Mouse (Mus musculus): ENCODE measurements around the gene Prdx5. TPM values are rescaled to one million over a fixed set of nuclear protein-coding genes. Genes with fewer than 3 reads are reported as not detected.

The Prdx5 gene
- polyA plus RNA-seq (2014; fragmentation: Illumina TruSeq; extraction: RNeasy Lipid Tissue Mini Kit (QIAGEN cat#74804); ENCODE audit: low read depth, low replicate concordance), result 192 TPM

GRCm38 (mm10) chr19:6909507-6910289, at the start of gene Prdx5, which contains the start of gene Trmt112:
Gene Prdx5 (minus strand): TSS chr19:6910106.
Gene Trmt112 (plus strand): TSS chr19:6909698.

GRCm38 (mm10) chr19:6942249-6942691, 32.4 kb upstream of the Prdx5 start, which contains the start of gene Gpr137:
Gene Gpr137 (minus strand): TSS chr19:6942480.

GRCm38 (mm10) chr19:6941372-6942248, 31.7 kb upstream of the Prdx5 start, which contains the start of gene Bad:
Gene Bad (plus strand): TSS chr19:6941861.

GRCm38 (mm10) chr19:6934195-6934977, 24.5 kb upstream of the Prdx5 start, which contains the start of gene Kcnk4:
Gene Kcnk4 (minus strand): TSS chr19:6934515.

GRCm38 (mm10) chr19:6925307-6925573, 15.3 kb upstream of the Prdx5 start, which contains the start of gene Catsperz:
Gene Catsperz (minus strand): TSS chr19:6925380.

GRCm38 (mm10) chr19:6921647-6922567, 12.0 kb upstream of the Prdx5 start, which contains the start of gene Esrra:
Gene Esrra (minus strand): TSS chr19:6921813.

GRCm38 (mm10) chr19:6858031-6858430, 51.9 kb downstream of the Prdx5 start, which contains the start of gene Ccdc88b:
Gene Ccdc88b (minus strand): TSS chr19:6858211.

Other genes starting within 250 kb of the Prdx5 start
- gene Rps6ka4, start 69.5 kb downstream of the Prdx5 start, polyA plus RNA-seq (2014; fragmentation: Illumina TruSeq; extraction: RNeasy Lipid Tissue Mini Kit (QIAGEN cat#74804); ENCODE audit: low read depth, low replicate concordance), result not detected
- not detected for gene Ccdc88b, start 51.9 kb downstream of the Prdx5 start, polyA plus RNA-seq (2014; fragmentation: Illumina TruSeq; extraction: RNeasy Lipid Tissue Mini Kit (QIAGEN cat#74804); ENCODE audit: low read depth, low replicate concordance)
- 17.5 TPM for gene Trmt112, start 408 bp downstream of the Prdx5 start, polyA plus RNA-seq (2014; fragmentation: Illumina TruSeq; extraction: RNeasy Lipid Tissue Mini Kit (QIAGEN cat#74804); ENCODE audit: low read depth, low replicate concordance)
- gene Esrra, start 11.7 kb upstream of the Prdx5 start, polyA plus RNA-seq (2014; fragmentation: Illumina TruSeq; extraction: RNeasy Lipid Tissue Mini Kit (QIAGEN cat#74804); ENCODE audit: low read depth, low replicate concordance), result 2.4 TPM
- not detected for gene Catsperz, start 15.3 kb upstream of the Prdx5 start, polyA plus RNA-seq (2014; fragmentation: Illumina TruSeq; extraction: RNeasy Lipid Tissue Mini Kit (QIAGEN cat#74804); ENCODE audit: low read depth, low replicate concordance)
- not detected for gene Kcnk4, start 24.4 kb upstream of the Prdx5 start, polyA plus RNA-seq (2014; fragmentation: Illumina TruSeq; extraction: RNeasy Lipid Tissue Mini Kit (QIAGEN cat#74804); ENCODE audit: low read depth, low replicate concordance)
- 1.1 TPM for gene Bad, start 31.8 kb upstream of the Prdx5 start, polyA plus RNA-seq (2014; fragmentation: Illumina TruSeq; extraction: RNeasy Lipid Tissue Mini Kit (QIAGEN cat#74804); ENCODE audit: low read depth, low replicate concordance)
- not detected for gene Gpr137, start 32.4 kb upstream of the Prdx5 start, polyA plus RNA-seq (2014; fragmentation: Illumina TruSeq; extraction: RNeasy Lipid Tissue Mini Kit (QIAGEN cat#74804); ENCODE audit: low read depth, low replicate concordance)
- 4.0 TPM for gene Ppp1r14b, start 64.9 kb upstream of the Prdx5 start, polyA plus RNA-seq (2014; fragmentation: Illumina TruSeq; extraction: RNeasy Lipid Tissue Mini Kit (QIAGEN cat#74804); ENCODE audit: low read depth, low replicate concordance)
- gene Plcb3, start 66.4 kb upstream of the Prdx5 start, polyA plus RNA-seq (2014; fragmentation: Illumina TruSeq; extraction: RNeasy Lipid Tissue Mini Kit (QIAGEN cat#74804); ENCODE audit: low read depth, low replicate concordance), result 1.8 TPM
- gene Fkbp2, start 70.4 kb upstream of the Prdx5 start, polyA plus RNA-seq (2014; fragmentation: Illumina TruSeq; extraction: RNeasy Lipid Tissue Mini Kit (QIAGEN cat#74804); ENCODE audit: low read depth, low replicate concordance), result 13.6 TPM
- gene Vegfb, start 77.5 kb upstream of the Prdx5 start, polyA plus RNA-seq (2014; fragmentation: Illumina TruSeq; extraction: RNeasy Lipid Tissue Mini Kit (QIAGEN cat#74804); ENCODE audit: low read depth, low replicate concordance), result 10.3 TPM
- not detected for gene Dnajc4, start 82.5 kb upstream of the Prdx5 start, polyA plus RNA-seq (2014; fragmentation: Illumina TruSeq; extraction: RNeasy Lipid Tissue Mini Kit (QIAGEN cat#74804); ENCODE audit: low read depth, low replicate concordance)
- gene Nudt22, start 86.0 kb upstream of the Prdx5 start, polyA plus RNA-seq (2014; fragmentation: Illumina TruSeq; extraction: RNeasy Lipid Tissue Mini Kit (QIAGEN cat#74804); ENCODE audit: low read depth, low replicate concordance), result not detected
- not detected for gene Trpt1, start 86.0 kb upstream of the Prdx5 start, polyA plus RNA-seq (2014; fragmentation: Illumina TruSeq; extraction: RNeasy Lipid Tissue Mini Kit (QIAGEN cat#74804); ENCODE audit: low read depth, low replicate concordance)
- not detected for gene Fermt3, start 109.4 kb upstream of the Prdx5 start, polyA plus RNA-seq (2014; fragmentation: Illumina TruSeq; extraction: RNeasy Lipid Tissue Mini Kit (QIAGEN cat#74804); ENCODE audit: low read depth, low replicate concordance)
- gene Stip1, start 129.9 kb upstream of the Prdx5 start, polyA plus RNA-seq (2014; fragmentation: Illumina TruSeq; extraction: RNeasy Lipid Tissue Mini Kit (QIAGEN cat#74804); ENCODE audit: low read depth, low replicate concordance), result 47.9 TPM
- 3.9 TPM for gene Macrod1, start 146.7 kb upstream of the Prdx5 start, polyA plus RNA-seq (2014; fragmentation: Illumina TruSeq; extraction: RNeasy Lipid Tissue Mini Kit (QIAGEN cat#74804); ENCODE audit: low read depth, low replicate concordance)
- 5.8 TPM for gene Flrt1, start 195.6 kb upstream of the Prdx5 start, polyA plus RNA-seq (2014; fragmentation: Illumina TruSeq; extraction: RNeasy Lipid Tissue Mini Kit (QIAGEN cat#74804); ENCODE audit: low read depth, low replicate concordance)